Mouse (Mus musculus) hindbrain, postnatal 0 days (tissue): ENCODE data around the gene Slco3a1. TPM values are rescaled to one million over a fixed set of nuclear protein-coding genes. Genes with fewer than 3 reads are reported as not detected.
"Not testable (repeated sequence)": the region's sequence is repeated elsewhere in the genome, so short reads cannot be mapped to it uniquely, and the experiment has no call there.

Experiments
- ATAC-seq: fragments of 200-750 bp; cut with Nextera tagmentation; 2 replicates; pipeline ENCODE4 v1.8.0; 2017; ENCODE audit warnings: mild to moderate bottlenecking, moderate TSS enrichment, moderate library complexity
- DNase-seq: peaks from one replicate; pipeline ENCODE4 v3.0.0-alpha.2; 2015; ENCODE audit warnings: low spot score
- H3K27ac ChIP-seq: fragments of 300-500 bp; sonication (generic); 2 replicates; pipeline ENCODE4 v1.5.1; 2014; ENCODE audit warnings: mild to moderate bottlenecking
- H3K27me3 ChIP-seq: fragments of 300-500 bp; sonication (generic); 2 replicates; pipeline ENCODE4 v1.6.1; 2014; ENCODE audit warnings: low read length, mixed read lengths; ENCODE audit not compliant: insufficient read depth
- H3K36me3 ChIP-seq: fragments of 300-500 bp; sonication (generic); 2 replicates; pipeline ENCODE4 v1.6.1; 2014; ENCODE audit warnings: low read length, mixed read lengths; ENCODE audit not compliant: insufficient read depth
- H3K4me1 ChIP-seq: fragments of 300-500 bp; sonication (generic); 2 replicates; pipeline ENCODE4 v1.6.1; 2014; ENCODE audit warnings: antibody characterized with exemption, low read length, mixed read lengths; ENCODE audit not compliant: insufficient read depth
- H3K4me2 ChIP-seq: fragments of 300-500 bp; sonication (generic); 2 replicates; pipeline ENCODE4 v1.6.1; 2014; ENCODE audit warnings: low read depth, mild to moderate bottlenecking, low read length, moderate library complexity, mixed read lengths
- H3K4me3 ChIP-seq: fragments of 300-500 bp; sonication (generic); 2 replicates; pipeline ENCODE4 v1.5.1; 2014; ENCODE audit warnings: low read length
- H3K9ac ChIP-seq: fragments of 300-500 bp; sonication (generic); replicated peaks from 2 replicates; pipeline ENCODE4 v1.6.1; 2014; ENCODE audit warnings: mild to moderate bottlenecking, low read length, moderate library complexity, mixed read lengths
- H3K9me3 ChIP-seq: fragments of 300-500 bp; sonication (generic); 2 replicates; pipeline ENCODE4 v1.6.1; 2016; ENCODE audit warnings: low read length, mixed read lengths
- CTCF ChIP-seq: IDR thresholded peaks from 2 replicates; pipeline ENCODE4 v1.5.1; 2016; ENCODE audit warnings: antibody characterized with exemption, control low read depth, low read depth
- WGBS: fragments of 180-500 bp; shearing (Covaris S2); extraction: QIAGEN DNeasy Blood & Tissue Kit; methylation state at CpG from one replicate; pipeline ENCODE4 v1.1.7; 2014; 5-methylcytosine and 5-hydroxymethylcytosine counted together
- polyA plus RNA-seq: library from polyadenylated mRNA; unstranded; fragments of >200 nt; fragmentation: Nextera tagmentation; extraction: Ambion mirVana; gene quantifications from 2 replicates; pipeline ENCODE4 v1.2.1, GENCODE M21; 2015
- total RNA-seq: library from RNA; depleted of rRNA; stranded (reverse); fragments of >200 nt; gene quantifications from 2 replicates; pipeline ENCODE4 v1.2.3, GENCODE M21; 2014

Gene Slco3a1
- total and polyA plus RNA-seq, 2 experiments from 2014 or later: 15.0 to 20.7 TPM

- Histone ChIP-seq H3K36me3 (no peaks in the 10 kb centered on the region), H3K4me2 (no peak overlapping the region), H3K9ac (no peak overlapping the region), H3K9me3 (no peaks in the 10 kb centered on the region), H3K27ac (no peak overlapping the region), H3K4me3 (no peak overlapping the region), H3K27me3 (no peaks in the 10 kb centered on the region), H3K4me1 (peaks cover 16% of the 10 kb centered on the region)
- no peak for DNase-seq
- WGBS: 60% methylated on average over 6 of the region's 6 CpGs
- ATAC-seq: no peak
- no peak for TF ChIP-seq CTCF
These were observed 137.6 kb downstream of the Slco3a1 start for GRCm38 (mm10) chr7:74417009-74417408.

- Histone ChIP-seq H3K27ac (no peak overlapping the region), H3K36me3 (no peaks in the 10 kb centered on the region), H3K4me1 (peaks cover 16% of the 10 kb centered on the region), H3K4me2 (no peak overlapping the region), H3K9me3 (no peaks in the 10 kb centered on the region), H3K9ac (no peak overlapping the region), H3K4me3 (no peak overlapping the region), H3K27me3 (no peaks in the 10 kb centered on the region)
- 78% methylated on average over 6 of the region's 6 CpGs for WGBS
- ATAC-seq (peak; percentile 43; the same call in 1 of the 2 replicates), DNase-seq (peak; percentile 59)
- TF ChIP-seq CTCF: no peak
These were observed 139.3 kb downstream of the Slco3a1 start for GRCm38 (mm10) chr7:74415241-74415640.

- no peak overlapping the region for H3K27ac ChIP-seq
- no peaks in the 10 kb centered on the region for H3K27me3 ChIP-seq
- WGBS: 40% methylated on average over 9 of the region's 9 CpGs
- H3K9ac ChIP-seq: no peak overlapping the region
- no peak for DNase-seq
- TF ChIP-seq CTCF: no peak
- no peak overlapping the region for H3K4me3 ChIP-seq
- H3K4me1 ChIP-seq: peaks cover 16% of the 10 kb centered on the region
- ATAC-seq: no peak
- no peaks in the 10 kb centered on the region for H3K36me3 ChIP-seq
- no peak overlapping the region for H3K4me2 ChIP-seq
- no peaks in the 10 kb centered on the region for H3K9me3 ChIP-seq
These were observed 140.6 kb downstream of the Slco3a1 start for GRCm38 (mm10) chr7:74413738-74414716.

- peak; percentile 24 for DNase-seq
- H3K36me3 ChIP-seq: no peaks in the 10 kb centered on the region
- no peak overlapping the region for H3K9ac ChIP-seq
- H3K9me3 ChIP-seq: no peaks in the 10 kb centered on the region
- peaks cover 6% of the 10 kb centered on the region; the same call in 1 of the 2 replicates for H3K4me1 ChIP-seq
- H3K27me3 ChIP-seq: no peaks in the 10 kb centered on the region
- no peak overlapping the region for H3K4me2 ChIP-seq
- 49% methylated on average over 13 of the region's 13 CpGs for WGBS
- H3K4me3 ChIP-seq: no peak overlapping the region
- 0 out of 2 replicates have a peak overlapping the region, but pooled peaks have one; percentile 15 for H3K27ac ChIP-seq
- no peak for TF ChIP-seq CTCF
- ATAC-seq: no peak
These were observed 145.8 kb downstream of the Slco3a1 start for GRCm38 (mm10) chr7:74408601-74409323.

GRCm38 (mm10) chr7:74407851-74408250, 146.7 kb downstream of the Slco3a1 start:
- H3K4me2 ChIP-seq, H3K4me1 ChIP-seq, ATAC-seq, DNase-seq, H3K36me3 ChIP-seq, H3K27ac ChIP-seq, H3K9ac ChIP-seq, H3K4me3 ChIP-seq, H3K9me3 ChIP-seq, H3K27me3 ChIP-seq: not testable (repeated sequence)

- no peak for TF ChIP-seq CTCF
- Histone ChIP-seq H3K4me2 (no peak overlapping the region), H3K27ac (no peak overlapping the region), H3K4me1 (no peaks in the 10 kb centered on the region), H3K9ac (no peak overlapping the region), H3K9me3 (no peaks in the 10 kb centered on the region), H3K27me3 (no peaks in the 10 kb centered on the region), H3K36me3 (no peaks in the 10 kb centered on the region), H3K4me3 (no peak overlapping the region)
- WGBS: 87% methylated on average over 6 of the region's 6 CpGs
- DNase-seq (no peak), ATAC-seq (no peak)
These were observed 154.9 kb downstream of the Slco3a1 start for GRCm38 (mm10) chr7:74399729-74400128.
